Mouse (Mus musculus): Measurements from ENCODE around the gene BC034090. TPM values are rescaled to one million over a fixed set of nuclear protein-coding genes. Genes with fewer than 3 reads are reported as not detected.

The BC034090 gene
- 32.2 TPM for polyA plus RNA-seq (2015; fragmentation: Illumina TruSeq; extraction: RNeasy Lipid Tissue Mini Kit (QIAGEN cat#74804); ENCODE audit: insufficient read depth, low read depth, low replicate concordance)

DNA sequence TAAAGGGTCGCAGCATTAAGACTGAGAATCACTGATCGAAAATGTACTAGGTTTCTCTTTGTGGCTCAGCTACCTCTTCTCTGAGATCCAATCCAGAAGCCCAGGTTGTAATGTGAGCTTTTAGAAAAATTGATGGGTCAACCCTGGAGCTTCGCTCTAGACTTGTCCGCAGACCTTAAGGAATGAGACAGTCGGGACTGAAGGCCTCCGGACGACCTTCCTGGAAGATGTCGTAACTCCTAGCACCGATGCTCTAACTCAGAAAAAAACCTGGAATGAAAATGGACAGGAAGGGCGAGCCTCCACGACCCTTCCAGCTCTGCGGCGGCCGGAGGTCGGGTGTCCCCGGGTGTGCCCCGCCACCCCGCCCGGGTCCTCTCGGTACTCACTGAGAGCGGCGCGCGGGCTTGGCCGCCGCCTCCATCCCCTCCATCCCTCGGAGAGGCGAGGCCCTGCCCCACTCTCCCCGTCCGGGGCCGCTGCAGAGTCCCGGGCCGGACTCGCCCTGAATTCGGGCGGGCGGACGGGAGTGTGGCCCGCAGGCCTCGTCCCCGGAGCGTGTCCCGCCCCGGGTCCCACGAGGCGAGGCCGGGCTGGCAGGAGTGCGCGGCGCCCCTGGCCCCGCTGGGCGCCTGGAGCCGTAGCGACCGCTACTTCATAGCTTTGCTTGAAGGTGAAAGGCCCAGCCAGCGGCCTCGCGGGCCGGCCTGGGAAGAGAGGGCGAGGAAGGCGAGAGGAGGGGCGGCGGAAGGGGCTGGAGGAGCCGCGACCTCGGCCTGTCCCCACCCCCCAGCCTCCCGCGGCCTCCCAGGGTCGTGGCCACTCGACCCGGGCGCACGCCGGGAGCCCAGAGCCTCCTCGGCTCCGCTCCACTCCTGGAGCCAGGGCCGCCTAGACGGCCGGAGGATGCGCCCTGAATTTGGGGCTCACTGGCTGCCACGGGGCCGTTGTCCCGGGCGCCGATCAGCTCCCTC is at the start of gene BC034090:
Gene BC034090, minus strand, starts transcription at position 648 of the 974 bp plus-strand sequence.

Other genes starting within 250 kb of the BC034090 start
- 7.4 TPM for gene Ier5, start 144.8 kb downstream of the BC034090 start, polyA plus RNA-seq (2015; fragmentation: Illumina TruSeq; extraction: RNeasy Lipid Tissue Mini Kit (QIAGEN cat#74804); ENCODE audit: insufficient read depth, low read depth, low replicate concordance)
- 3.7 TPM for gene Mr1, start 97.6 kb downstream of the BC034090 start, polyA plus RNA-seq (2015; fragmentation: Illumina TruSeq; extraction: RNeasy Lipid Tissue Mini Kit (QIAGEN cat#74804); ENCODE audit: insufficient read depth, low read depth, low replicate concordance)
- gene Stx6, start 85.7 kb downstream of the BC034090 start, polyA plus RNA-seq (2015; fragmentation: Illumina TruSeq; extraction: RNeasy Lipid Tissue Mini Kit (QIAGEN cat#74804); ENCODE audit: insufficient read depth, low read depth, low replicate concordance), result 4.7 TPM
- gene Xpr1, start 173.0 kb upstream of the BC034090 start, polyA plus RNA-seq (2015; fragmentation: Illumina TruSeq; extraction: RNeasy Lipid Tissue Mini Kit (QIAGEN cat#74804); ENCODE audit: insufficient read depth, low read depth, low replicate concordance), result 2.5 TPM